Mouse (Mus musculus) cerebellum, postnatal 4 days (tissue): ENCODE measurements around the gene Spa17.

Experiments used
- DNase-seq, 2 experiments: peaks; one replicate each; pipeline ENCODE4 v3.0.0; 2022; ENCODE audit warnings: low spot score in 2 of 2, mixed read lengths in 1 of 2

The Spa17 gene

GRCm38 (mm10) chr9:37563805-37564204, 49.7 kb downstream of the Spa17 start:
- no peak for DNase-seq

DNA sequence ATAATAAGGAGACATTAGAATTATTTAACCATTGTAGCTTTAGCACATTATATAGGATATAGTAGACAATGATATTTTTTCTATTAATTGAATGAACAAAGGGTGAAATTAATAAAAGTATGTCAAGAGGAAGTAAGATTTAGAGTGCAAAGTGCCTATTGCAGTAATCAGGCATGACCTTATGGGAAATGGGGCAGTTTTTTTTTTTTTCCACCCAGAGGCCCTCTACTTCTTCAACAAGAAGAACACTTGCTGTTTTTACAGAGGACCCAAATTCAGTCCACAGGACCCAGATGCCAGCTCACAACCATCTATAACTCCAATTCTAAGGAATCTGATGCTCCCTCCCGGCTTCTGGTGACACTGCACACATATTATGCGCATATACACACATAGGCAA, 52.9 kb downstream of the Spa17 start:
- DNase-seq, result no peak

DNA sequence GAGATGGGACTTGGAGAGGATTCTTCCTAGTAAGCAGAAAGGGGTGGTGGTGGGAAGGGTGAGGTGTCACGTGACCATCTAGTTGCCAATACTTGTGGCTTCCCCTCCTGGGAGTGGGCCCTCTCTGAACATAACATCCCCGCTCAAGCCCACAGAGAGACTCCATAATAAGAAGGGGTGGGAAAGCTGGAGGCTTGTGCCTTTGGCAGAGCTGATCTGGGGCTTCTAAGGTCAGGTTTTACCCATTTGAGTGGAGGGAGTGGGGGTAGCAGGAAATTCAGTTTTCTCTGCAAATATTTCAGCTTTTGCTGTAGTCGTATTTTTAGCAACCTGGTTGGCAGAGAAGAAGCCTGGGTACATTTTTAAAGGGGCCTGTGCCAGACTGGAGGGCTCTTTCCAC, 57.2 kb downstream of the Spa17 start:
- no peak for DNase-seq

DNA sequence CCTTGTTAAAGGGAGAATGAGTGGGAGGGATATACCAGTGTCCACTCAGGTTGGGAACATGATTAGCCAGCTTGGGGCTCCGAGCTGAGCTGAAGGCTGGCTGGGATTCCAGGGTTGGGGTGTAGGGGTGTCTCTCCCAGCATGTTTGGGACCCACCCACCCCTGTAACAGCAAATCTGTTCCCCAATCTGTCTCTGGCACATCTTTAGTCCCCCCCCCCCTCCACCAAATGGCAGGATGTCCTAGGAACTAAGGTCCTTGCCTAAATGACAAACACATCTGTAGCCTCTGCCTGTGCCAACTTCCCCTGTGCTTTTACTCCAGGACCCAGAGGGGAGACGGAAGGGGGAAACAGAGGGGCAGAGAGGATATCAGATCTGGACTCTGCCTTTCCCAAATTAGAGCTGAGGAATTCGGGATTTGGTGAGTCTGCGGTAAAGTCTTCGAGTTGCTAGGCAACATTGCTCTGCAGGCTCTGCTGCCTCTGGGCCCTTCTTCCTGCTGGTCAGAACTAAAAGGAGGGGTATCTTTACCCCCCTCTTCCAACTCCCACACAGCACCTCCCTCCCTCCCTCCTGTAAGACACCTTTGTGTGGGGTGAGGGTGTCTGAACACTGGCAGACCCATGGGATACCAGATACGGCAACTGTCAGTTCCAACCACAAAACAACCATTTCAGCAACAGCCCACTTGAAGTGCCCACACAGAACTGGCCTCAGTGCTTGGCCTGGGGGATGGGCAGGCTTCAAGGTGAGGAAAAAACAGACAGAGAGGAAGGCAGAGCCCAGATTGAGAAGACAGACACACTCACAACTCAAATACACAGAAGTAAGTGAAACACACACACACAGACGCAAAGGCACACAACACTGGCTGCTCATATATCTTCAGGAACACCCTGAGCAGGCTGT, 58.4 kb downstream of the Spa17 start, which contains the start of gene Siae:
Gene Siae (plus strand): TSS at position 861 of the 911 bp plus-strand sequence.
- DNase-seq, result no peak

- no peak for DNase-seq
These were observed 59.2 kb downstream of the Spa17 start for GRCm38 (mm10) chr9:37554279-37554678.
